10 mouse cellular contexts compared by ENCODE assay signal in the genomic region with DNA sequence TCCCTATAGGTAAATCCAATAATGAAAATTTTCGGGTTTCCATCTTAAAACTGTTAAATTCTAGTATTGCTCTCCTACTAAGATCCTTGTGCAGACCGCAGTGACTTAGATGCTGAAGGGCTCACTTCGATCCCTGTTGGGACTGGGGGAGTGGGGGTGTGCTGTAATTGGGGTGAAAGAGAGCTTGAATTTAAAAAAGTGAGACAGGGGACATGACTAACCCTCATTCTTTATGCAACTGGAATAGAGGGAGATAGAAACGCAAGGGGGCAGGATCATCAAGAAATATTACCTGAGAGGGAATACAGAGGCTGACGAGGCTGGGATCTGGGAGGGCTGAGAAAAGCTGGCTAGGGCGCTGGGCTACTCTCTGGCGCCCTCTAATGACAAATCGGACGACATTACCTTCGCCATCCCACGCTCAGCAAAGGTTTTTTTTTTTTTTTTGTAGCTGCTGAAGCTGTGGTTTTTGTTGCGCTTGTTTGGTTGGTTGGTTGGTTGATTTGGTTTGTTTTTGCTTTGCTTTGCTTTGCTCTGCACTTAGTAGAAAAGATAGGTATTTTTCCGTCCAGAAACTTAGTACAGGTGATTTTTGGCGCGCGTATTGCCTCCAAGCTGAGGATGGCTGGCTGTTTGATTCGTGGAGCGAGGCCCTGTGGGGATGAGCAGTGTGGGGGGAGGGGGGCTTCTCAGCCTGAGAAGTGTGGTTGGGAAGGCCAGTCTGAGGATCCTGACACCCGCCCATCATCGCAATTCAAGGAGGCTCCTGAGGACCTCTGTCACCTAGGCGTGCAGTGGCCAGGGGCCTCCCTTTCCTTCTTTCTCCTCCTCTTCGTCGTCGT. TPM values are rescaled to one million over a fixed set of nuclear protein-coding genes. Genes with fewer than 3 reads are reported as not detected.
DNase-seq lines count a peak whose midpoint lies in the region; ATAC-seq and TF ChIP-seq lines count a peak whose summit lies in the region.
"Had no signal": no experiment of that assay in that cellular context is flagged by ENCODE, and none has a peak within 500 bp of the region (broad histone marks: within the 10 kb centered on the region; RNA-seq: fewer than 3 reads in every experiment).

No protein-coding gene starts in this region.

- TF ChIP-seq CTCF in small intestine, adult 2 months (IDR thresholded peaks at IDR 0.05; ENCODE audit: extremely low read depth, insufficient read length, insufficient replicate concordance, low read depth, low read length) = peak; percentile 43; the same call in 1 of the 2 replicates

- no peaks in the 10 kb centered on the region for H3K36me3 ChIP-seq in embryonic facial prominence, embryonic 12.5 days
- no peaks in the 10 kb centered on the region for H3K36me3 ChIP-seq in limb, embryonic 10.5 days
- no peaks in the 10 kb centered on the region for H3K36me3 ChIP-seq in small intestine, adult 2 months (ENCODE audit: control insufficient read depth, insufficient read depth, low read length)

- WGBS in embryonic facial prominence, embryonic 12.5 days = 4% methylated on average over 24 of the region's 24 CpGs
- WGBS in limb, embryonic 10.5 days = 5% methylated on average over 24 of the region's 24 CpGs
- 9% methylated on average over 24 of the region's 24 CpGs for WGBS in small intestine, adult 2 months

- DNase-seq in left cerebral cortex, adult 18-20 months (ENCODE audit: low spot score in 2 of 2) = peak; percentile 44
- DNase-seq in left cerebral cortex, adult 8-10 months (ENCODE audit: low spot score in 2 of 2) = no peak
- DNase-seq in adipocyte (ENCODE audit: low spot score) = peak; percentile 10
- peak; percentile 67 for DNase-seq in limb, embryonic 10.5 days (ENCODE audit: low spot score)
- no peak for DNase-seq in thymus, adult 18-20 months

- TF ChIP-seq POLR2A in small intestine, adult 2 months (IDR thresholded peaks at IDR 0.05; ENCODE audit: low read depth, low read length) = no peak

- 0 out of 2 replicates have a peak, but pooled peaks cover 6% of the 10 kb centered on the region for H3K4me1 ChIP-seq in embryonic facial prominence, embryonic 12.5 days
- H3K4me1 ChIP-seq in limb, embryonic 10.5 days = peaks cover 13% of the 10 kb centered on the region
- H3K4me1 ChIP-seq in small intestine, adult 2 months (ENCODE audit: control insufficient read depth, insufficient read depth, insufficient read length, low read length) = no peaks in the 10 kb centered on the region

- peak; percentile 63; the same call in 1 of the 2 replicates for ATAC-seq in embryonic facial prominence, embryonic 12.5 days (ENCODE audit: insufficient number of reproducible peaks, insufficient read depth, low FRiP score, low TSS enrichment)
- no peak for ATAC-seq in erythroblast, adult 5-6 weeks (replicated peaks; ENCODE audit: low FRiP score, poor library complexity, severe bottlenecking)

- no peak overlapping the region for H3K27ac ChIP-seq in embryonic facial prominence, embryonic 12.5 days
- H3K27ac ChIP-seq in limb, embryonic 10.5 days = no peak overlapping the region
- no peak overlapping the region for H3K27ac ChIP-seq in small intestine, adult 2 months (ENCODE audit: insufficient read depth, low read depth, low read length)

- peak overlapping the region; percentile 32; the same call in 1 of the 2 replicates for H3K4me2 ChIP-seq in embryonic facial prominence, embryonic 12.5 days (replicated peaks)

- no peak overlapping the region for H3K9ac ChIP-seq in embryonic facial prominence, embryonic 12.5 days

- H3K27me3 ChIP-seq in embryonic facial prominence, embryonic 12.5 days = peaks cover 73% of the 10 kb centered on the region
- H3K27me3 ChIP-seq in limb, embryonic 10.5 days (ENCODE audit: low read depth, poor library complexity, severe bottlenecking) = peaks cover 100% of the 10 kb centered on the region
- H3K27me3 ChIP-seq in small intestine, adult 2 months (ENCODE audit: control insufficient read depth, insufficient read depth, low read length) = peaks cover 33% of the 10 kb centered on the region

- peak overlapping the region; percentile 9; the same call in 1 of the 2 replicates for H3K4me3 ChIP-seq in embryonic facial prominence, embryonic 12.5 days
- H3K4me3 ChIP-seq in limb, embryonic 10.5 days = no peak overlapping the region
- no peak overlapping the region for H3K4me3 ChIP-seq in small intestine, adult 2 months (ENCODE audit: low read depth, low read length)
- H3K4me3 ChIP-seq: erythroblast, embryonic 14.5 days had no signal

- H3K9me3 ChIP-seq in embryonic facial prominence, embryonic 12.5 days = no peaks in the 10 kb centered on the region
- H3K9me3 ChIP-seq in limb, embryonic 10.5 days (replicated peaks) = no peaks in the 10 kb centered on the region

RNA-seq across cellular contexts. Expression of a gene that starts 11.0 kb away (rescaled TPM):
- total RNA-seq in left cerebral cortex, adult 18-20 months (2021) = 10 to 100 TPM; 43.8 to 46.5 TPM
- 10 to 100 TPM; 37.0 to 44.0 (median 39.2) TPM for total RNA-seq in left cerebral cortex, adult 8-10 months (2022)
- polyA plus RNA-seq in embryonic facial prominence, embryonic 12.5 days (2016; fragmentation: Nextera tagmentation; extraction: Ambion mirVana) = 11.4 and 13.5 TPM in 2 replicates
- polyA plus RNA-seq in limb, embryonic 10.5 days (2016; fragmentation: Nextera tagmentation; extraction: Ambion mirVana) = 0.09 and 0.20 TPM in 2 replicates
- polyA plus RNA-seq in small intestine, adult 2 months (2012; rRNA removed) = 2.4 TPM in 1 of 2 replicates, not detected in the other
- not detected in 2 replicates for total RNA-seq in erythroblast, adult 5-6 weeks (2015; ENCODE audit: low replicate concordance)
- not detected in 2 replicates for total RNA-seq in erythroblast, adult 5-6 weeks (2017; ENCODE audit: low replicate concordance)
- polyA plus RNA-seq: erythroblast, embryonic 14.5 days; liver, embryonic 16.5 days had no signal

Comparison
In these comparisons a context has a peak if more than half of its experiments do, and no peak if none do; other contexts are left out.
1. DNase-seq: peak in left cerebral cortex, adult 18-20 months (2 of 2), adipocyte (single experiment) and limb, embryonic 10.5 days (single experiment); none in left cerebral cortex, adult 8-10 months (0 of 2) and thymus, adult 18-20 months (0 of 2).
2. RNA of a gene that starts 11.0 kb away (total RNA-seq): 43.8 to 46.5 TPM in left cerebral cortex, adult 18-20 months and 37.0 to 44.0 TPM in left cerebral cortex, adult 8-10 months; not detected in erythroblast, adult 5-6 weeks; every median in the first group is over 10 times any median in the second.